ENCODE assay signal across 15 mouse cellular contexts in genomic region chr7:122045711-122046110, GRCm38 (mm10). TPM values are rescaled to one million over a fixed set of nuclear protein-coding genes. Genes with fewer than 3 reads are reported as not detected.
DNase-seq lines count a peak whose midpoint lies in the region; ATAC-seq and TF ChIP-seq lines count a peak whose summit lies in the region.
"Had no signal": no experiment of that assay in that cellular context is flagged by ENCODE, and none has a peak within 500 bp of the region (broad histone marks: within the 10 kb centered on the region; RNA-seq: fewer than 3 reads in every experiment).

No protein-coding gene starts in this region.

- H3K79me2 ChIP-seq in heart, adult 2 months (replicated peaks; ENCODE audit: control insufficient read depth, insufficient read depth, low read length), result no peaks in the 10 kb centered on the region

- H3K9ac ChIP-seq in heart, adult 2 months (ENCODE audit: low read depth, low read length), result no peak overlapping the region
- H3K9ac ChIP-seq in lung, embryonic 14.5 days, result no peak overlapping the region
- no peak overlapping the region for H3K9ac ChIP-seq in intestine, embryonic 14.5 days (ENCODE audit: low read length)
- H3K9ac ChIP-seq in stomach, embryonic 16.5 days (ENCODE audit: low read length), result no peak overlapping the region
- no peak overlapping the region for H3K9ac ChIP-seq in forebrain, embryonic 14.5 days (ENCODE audit: low read length)
- H3K9ac ChIP-seq: forebrain, embryonic 15.5 days; midbrain, embryonic 12.5 days; neural tube, embryonic 15.5 days had no signal

- intact Hi-C loops in heart, adult 2 months (cut with DNase I), result loop anchor here (2.0 kb wide), 1 partner anchor 21 kb away; the partner anchor contains the start of genes Ears2 and Ubfd1

- WGBS in heart, adult 2 months, result 56% methylated on average over 1 of the region's 1 CpGs
- WGBS in lung, embryonic 14.5 days, result 64% methylated on average over 1 of the region's 1 CpGs
- 73% methylated on average over 1 of the region's 1 CpGs for WGBS in intestine, embryonic 14.5 days
- WGBS in stomach, embryonic 16.5 days, result 72% methylated on average over 1 of the region's 1 CpGs
- WGBS in forebrain, embryonic 14.5 days, result 100% methylated on average over 1 of the region's 1 CpGs

- ATAC-seq in lung, embryonic 14.5 days (ENCODE audit: insufficient read depth), result peak; percentile 28; the same call in 1 of the 2 replicates
- no peak for ATAC-seq in intestine, embryonic 14.5 days (replicated peaks; ENCODE audit: low FRiP score, low TSS enrichment, low read depth)
- no peak for ATAC-seq in stomach, embryonic 16.5 days (ENCODE audit: insufficient read depth, low FRiP score)
- ATAC-seq in forebrain, embryonic 14.5 days, result no peak
- ATAC-seq: activated CD4-positive, CD25-positive, alpha-beta regulatory T cell, adult 4 months; forebrain, embryonic 15.5 days had no signal

- no peaks in the 10 kb centered on the region for H3K27me3 ChIP-seq in heart, adult 2 months (ENCODE audit: control insufficient read depth, insufficient read depth, low read length)
- no peaks in the 10 kb centered on the region for H3K27me3 ChIP-seq in lung, embryonic 14.5 days (ENCODE audit: insufficient read depth, low read length)
- no peaks in the 10 kb centered on the region for H3K27me3 ChIP-seq in intestine, embryonic 14.5 days (replicated peaks; ENCODE audit: control insufficient read depth, insufficient read depth, low read length)
- H3K27me3 ChIP-seq in stomach, embryonic 16.5 days (ENCODE audit: control insufficient read depth, insufficient read depth, low read length), result no peaks in the 10 kb centered on the region
- no peaks in the 10 kb centered on the region for H3K27me3 ChIP-seq in forebrain, embryonic 14.5 days (replicated peaks; ENCODE audit: control insufficient read depth, insufficient read depth, low read length)
- H3K27me3 ChIP-seq: forebrain, embryonic 15.5 days; midbrain, embryonic 12.5 days; neural tube, embryonic 15.5 days had no signal

- H3K4me3 ChIP-seq in heart, adult 2 months, result no peak overlapping the region
- H3K4me3 ChIP-seq in lung, embryonic 14.5 days (ENCODE audit: low read depth, low read length), result no peak overlapping the region
- no peak overlapping the region for H3K4me3 ChIP-seq in intestine, embryonic 14.5 days (ENCODE audit: low read depth, low read length)
- H3K4me3 ChIP-seq in stomach, embryonic 16.5 days (replicated peaks; ENCODE audit: low read length), result no peak overlapping the region
- H3K4me3 ChIP-seq in forebrain, embryonic 14.5 days (ENCODE audit: low read depth, low read length), result no peak overlapping the region
- H3K4me3 ChIP-seq: forebrain, embryonic 15.5 days; midbrain, embryonic 12.5 days; neural tube, embryonic 15.5 days had no signal

- no peak for TF ChIP-seq CTCF in heart, adult 2 months (IDR thresholded peaks at IDR 0.05)
- no peak for TF ChIP-seq CTCF in lung, embryonic 14.5 days (IDR thresholded peaks at IDR 0.05; ENCODE audit: low read depth)

- no peaks in the 10 kb centered on the region for H3K9me3 ChIP-seq in lung, embryonic 14.5 days (ENCODE audit: low read depth, low read length)
- H3K9me3 ChIP-seq in intestine, embryonic 14.5 days (ENCODE audit: control insufficient read depth, low read length), result no peaks in the 10 kb centered on the region
- no peaks in the 10 kb centered on the region for H3K9me3 ChIP-seq in stomach, embryonic 16.5 days (replicated peaks; ENCODE audit: control insufficient read depth, low read length)
- no peaks in the 10 kb centered on the region for H3K9me3 ChIP-seq in forebrain, embryonic 14.5 days (replicated peaks; ENCODE audit: control insufficient read depth, low read length)
- H3K9me3 ChIP-seq: forebrain, embryonic 15.5 days; midbrain, embryonic 12.5 days; neural tube, embryonic 15.5 days had no signal

- peak in 1 of 2 experiments; percentile 8 for DNase-seq in heart, adult 2 months
- no peak for DNase-seq in heart, adult 9 months (ENCODE audit: low spot score in 2 of 2)
- no peak for DNase-seq in lung, embryonic 14.5 days
- DNase-seq in lung, postnatal 25 days (ENCODE audit: low spot score), result no peak
- DNase-seq in intestine, embryonic 14.5 days (ENCODE audit: low spot score), result no peak
- DNase-seq in spleen, adult 18-20 months, result no peak
- no peak for DNase-seq in forebrain, embryonic 14.5 days (ENCODE audit: low spot score)
- DNase-seq: cerebellum, adult 9-11 months; left cerebral cortex, postnatal 4 days; thymus, postnatal 14 days had no signal

- H3K36me3 ChIP-seq in heart, adult 2 months (ENCODE audit: control insufficient read depth, insufficient read depth, low read length), result peaks cover 9% of the 10 kb centered on the region
- H3K36me3 ChIP-seq in lung, embryonic 14.5 days (ENCODE audit: insufficient read depth), result peaks cover 18% of the 10 kb centered on the region
- H3K36me3 ChIP-seq in intestine, embryonic 14.5 days (ENCODE audit: control insufficient read depth, insufficient read depth, low read length), result peaks cover 52% of the 10 kb centered on the region
- peaks cover 7% of the 10 kb centered on the region; the same call in 1 of the 2 replicates for H3K36me3 ChIP-seq in stomach, embryonic 16.5 days (ENCODE audit: control insufficient read depth, insufficient read depth, low read length)
- H3K36me3 ChIP-seq in forebrain, embryonic 14.5 days (ENCODE audit: control insufficient read depth, insufficient read depth, low read length), result peaks cover 30% of the 10 kb centered on the region

- no peak for TF ChIP-seq EP300 in heart, adult 2 months (IDR thresholded peaks at IDR 0.05; ENCODE audit: insufficient read depth, low read depth, low read length)

- H3K27ac ChIP-seq in heart, adult 2 months, result peak overlapping the region; percentile 91
- H3K27ac ChIP-seq in lung, embryonic 14.5 days (ENCODE audit: low read depth), result peak overlapping the region; percentile 58; the same call in 1 of the 2 replicates
- H3K27ac ChIP-seq in intestine, embryonic 14.5 days (ENCODE audit: low read depth), result 0 out of 2 replicates have a peak overlapping the region, but pooled peaks have one; percentile 16
- peak overlapping the region; percentile 46 for H3K27ac ChIP-seq in stomach, embryonic 16.5 days (ENCODE audit: low read length)
- no peak overlapping the region for H3K27ac ChIP-seq in forebrain, embryonic 14.5 days (ENCODE audit: low read depth, low read length)
- H3K27ac ChIP-seq: forebrain, embryonic 15.5 days; midbrain, embryonic 12.5 days; neural tube, embryonic 15.5 days had no signal

- no peak overlapping the region for H3K4me2 ChIP-seq in lung, embryonic 14.5 days
- no peak overlapping the region for H3K4me2 ChIP-seq in intestine, embryonic 14.5 days (ENCODE audit: low read length)
- no peak overlapping the region for H3K4me2 ChIP-seq in stomach, embryonic 16.5 days (ENCODE audit: low read depth, low read length)
- no peak overlapping the region for H3K4me2 ChIP-seq in forebrain, embryonic 14.5 days (ENCODE audit: low read length)
- H3K4me2 ChIP-seq: forebrain, embryonic 15.5 days; midbrain, embryonic 12.5 days; neural tube, embryonic 15.5 days had no signal

- no peak for TF ChIP-seq POLR2A in heart, adult 2 months (IDR thresholded peaks at IDR 0.05; ENCODE audit: insufficient read depth, low read depth, low read length)

- peaks cover 4% of the 10 kb centered on the region for H3K4me1 ChIP-seq in heart, adult 2 months (ENCODE audit: control insufficient read depth, insufficient read depth, low read length)
- H3K4me1 ChIP-seq in lung, embryonic 14.5 days (ENCODE audit: insufficient read depth), result no peaks in the 10 kb centered on the region
- H3K4me1 ChIP-seq in intestine, embryonic 14.5 days (replicated peaks; ENCODE audit: control insufficient read depth, insufficient read depth, low read length), result no peaks in the 10 kb centered on the region
- no peaks in the 10 kb centered on the region for H3K4me1 ChIP-seq in stomach, embryonic 16.5 days (ENCODE audit: control insufficient read depth, insufficient read depth, low read length)
- no peaks in the 10 kb centered on the region for H3K4me1 ChIP-seq in forebrain, embryonic 14.5 days (ENCODE audit: control insufficient read depth, insufficient read depth, low read length)
- H3K4me1 ChIP-seq: forebrain, embryonic 15.5 days; midbrain, embryonic 12.5 days; neural tube, embryonic 15.5 days had no signal

RNA-seq across cellular contexts. Expression of gene Ubfd1, which starts 21.3 kb away (rescaled TPM):
- total RNA-seq in heart, adult 2 months (2021), result 10 to 100 TPM; 30.4 to 37.2 TPM
- polyA plus RNA-seq in heart, adult 2 months (2012; rRNA removed), result 17.8 and 27.6 TPM in 2 replicates
- polyA plus RNA-seq in lung, embryonic 14.5 days (2014; fragmentation: Nextera tagmentation; extraction: Ambion mirVana), result 80.8 and 83.1 TPM in 2 replicates
- polyA plus RNA-seq in intestine, embryonic 14.5 days (2014; fragmentation: Nextera tagmentation; extraction: Ambion mirVana), result 76.4 and 78.6 TPM in 2 replicates
- 38.7 and 41.0 TPM in 2 replicates for polyA plus RNA-seq in stomach, embryonic 16.5 days (2015; fragmentation: Nextera tagmentation; extraction: Ambion mirVana)
- 69.9 and 76.5 TPM in 2 replicates for polyA plus RNA-seq in forebrain, embryonic 14.5 days (2014; fragmentation: Nextera tagmentation; extraction: Ambion mirVana)

RNA-seq across cellular contexts. Expression of gene Ears2, which starts 21.4 kb away (rescaled TPM):
- 10 to 100 TPM; 11.8 to 12.9 TPM for total RNA-seq in heart, adult 2 months (2021)
- 10.6 and 11.8 TPM in 2 replicates for polyA plus RNA-seq in heart, adult 2 months (2012; rRNA removed)
- polyA plus RNA-seq in lung, embryonic 14.5 days (2014; fragmentation: Nextera tagmentation; extraction: Ambion mirVana), result 16.5 and 17.5 TPM in 2 replicates
- 19.8 and 21.2 TPM in 2 replicates for polyA plus RNA-seq in intestine, embryonic 14.5 days (2014; fragmentation: Nextera tagmentation; extraction: Ambion mirVana)
- polyA plus RNA-seq in stomach, embryonic 16.5 days (2015; fragmentation: Nextera tagmentation; extraction: Ambion mirVana), result 15.7 and 15.9 TPM in 2 replicates
- 11.8 TPM in 2 replicates for polyA plus RNA-seq in forebrain, embryonic 14.5 days (2014; fragmentation: Nextera tagmentation; extraction: Ambion mirVana)

RNA-seq across cellular contexts. Expression of gene Gga2, which starts 24.7 kb away (rescaled TPM):
- 10 to 100 TPM; 25.3 to 28.5 TPM for total RNA-seq in heart, adult 2 months (2021)
- 25.7 and 30.1 TPM in 2 replicates for polyA plus RNA-seq in heart, adult 2 months (2012; rRNA removed)
- polyA plus RNA-seq in lung, embryonic 14.5 days (2014; fragmentation: Nextera tagmentation; extraction: Ambion mirVana), result 73.2 and 76.8 TPM in 2 replicates
- 75.3 and 78.3 TPM in 2 replicates for polyA plus RNA-seq in intestine, embryonic 14.5 days (2014; fragmentation: Nextera tagmentation; extraction: Ambion mirVana)
- 72.0 and 83.5 TPM in 2 replicates for polyA plus RNA-seq in stomach, embryonic 16.5 days (2015; fragmentation: Nextera tagmentation; extraction: Ambion mirVana)
- 28.0 and 32.1 TPM in 2 replicates for polyA plus RNA-seq in forebrain, embryonic 14.5 days (2014; fragmentation: Nextera tagmentation; extraction: Ambion mirVana)

RNA-seq across cellular contexts. Expression of gene Ndufab1, which starts 56.0 kb away (rescaled TPM):
- total RNA-seq in heart, adult 2 months (2021), result 1,000 to 10,000 TPM; 1,546 to 1,742 TPM
- 502 and 847 TPM in 2 replicates for polyA plus RNA-seq in heart, adult 2 months (2012; rRNA removed)
- 620 and 633 TPM in 2 replicates for polyA plus RNA-seq in lung, embryonic 14.5 days (2014; fragmentation: Nextera tagmentation; extraction: Ambion mirVana)
- 714 and 762 TPM in 2 replicates for polyA plus RNA-seq in intestine, embryonic 14.5 days (2014; fragmentation: Nextera tagmentation; extraction: Ambion mirVana)
- polyA plus RNA-seq in stomach, embryonic 16.5 days (2015; fragmentation: Nextera tagmentation; extraction: Ambion mirVana), result 620 and 676 TPM in 2 replicates
- 510 and 563 TPM in 2 replicates for polyA plus RNA-seq in forebrain, embryonic 14.5 days (2014; fragmentation: Nextera tagmentation; extraction: Ambion mirVana)
